Mouse (Mus musculus): ENCODE results near the gene Ctsw. TPM values are rescaled to one million over a fixed set of nuclear protein-coding genes. Genes with fewer than 3 reads are reported as not detected.
A peak's percentile ranks its signal among the peaks of the same experiment; 100 is the strongest.

Ctsw gene
- polyA plus RNA-seq, 1 experiment from 2014 or later = 1.9 TPM

GRCm38 (mm10) chr19:5455568-5455967 lies 12.7 kb downstream of the Ctsw start:
- H3K4me1 ChIP-seq = peaks cover 40% of the 10 kb centered on the region
- H3K36me3 ChIP-seq = peaks cover 35% of the 10 kb centered on the region
- H3K27me3 ChIP-seq (ENCODE audit: low read depth, poor library complexity, severe bottlenecking) = peaks cover 24% of the 10 kb centered on the region
- WGBS = 69% methylated on average over 8 of the region's 8 CpGs
- H3K9me3 ChIP-seq (replicated peaks) = no peaks in the 10 kb centered on the region
- H3K4me3 ChIP-seq = peak overlapping the region; percentile 79
- no peak for DNase-seq (ENCODE audit: low spot score)
- H3K27ac ChIP-seq = peak overlapping the region; percentile 95

DNA sequence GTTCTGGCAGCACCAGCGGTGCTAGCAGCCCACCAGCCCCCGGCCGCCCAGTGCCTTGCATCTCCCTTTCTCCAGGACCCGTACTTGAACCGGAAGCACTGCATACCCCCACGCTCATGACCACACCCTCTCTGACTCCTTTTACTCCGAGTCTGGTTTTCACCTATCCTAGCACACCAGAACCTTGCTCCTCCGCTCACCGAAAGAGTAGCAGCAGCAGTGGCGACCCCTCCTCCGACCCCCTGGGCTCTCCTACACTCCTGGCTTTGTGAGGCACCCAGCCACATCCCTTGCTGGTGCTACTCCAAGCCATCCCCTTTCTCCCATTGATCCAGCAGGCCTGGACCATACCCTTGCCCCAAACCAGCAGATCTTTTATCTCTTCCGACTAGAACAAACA lies 13.3 kb downstream of the Ctsw start:
- DNase-seq (ENCODE audit: low spot score) = no peak
- WGBS = 82% methylated on average over 12 of the region's 12 CpGs
- Histone ChIP-seq H3K4me1 (peaks cover 39% of the 10 kb centered on the region), H3K27ac (no peak overlapping the region), H3K27me3 (ENCODE audit: low read depth, poor library complexity, severe bottlenecking) (peaks cover 29% of the 10 kb centered on the region), H3K36me3 (peaks cover 35% of the 10 kb centered on the region), H3K4me3 (peak overlapping the region; percentile 79; the same call in 1 of the 2 replicates), H3K9me3 (replicated peaks) (no peaks in the 10 kb centered on the region)

GRCm38 (mm10) chr19:5451766-5452165 lies 16.5 kb downstream of the Ctsw start:
- Histone ChIP-seq H3K4me3 (no peak overlapping the region), H3K4me1 (peaks cover 40% of the 10 kb centered on the region), H3K9me3 (replicated peaks) (no peaks in the 10 kb centered on the region), H3K36me3 (peaks cover 35% of the 10 kb centered on the region), H3K27me3 (ENCODE audit: low read depth, poor library complexity, severe bottlenecking) (peaks cover 51% of the 10 kb centered on the region), H3K27ac (no peak overlapping the region)
- 80% methylated on average over 6 of the region's 6 CpGs for WGBS
- no peak for DNase-seq (ENCODE audit: low spot score)

DNA sequence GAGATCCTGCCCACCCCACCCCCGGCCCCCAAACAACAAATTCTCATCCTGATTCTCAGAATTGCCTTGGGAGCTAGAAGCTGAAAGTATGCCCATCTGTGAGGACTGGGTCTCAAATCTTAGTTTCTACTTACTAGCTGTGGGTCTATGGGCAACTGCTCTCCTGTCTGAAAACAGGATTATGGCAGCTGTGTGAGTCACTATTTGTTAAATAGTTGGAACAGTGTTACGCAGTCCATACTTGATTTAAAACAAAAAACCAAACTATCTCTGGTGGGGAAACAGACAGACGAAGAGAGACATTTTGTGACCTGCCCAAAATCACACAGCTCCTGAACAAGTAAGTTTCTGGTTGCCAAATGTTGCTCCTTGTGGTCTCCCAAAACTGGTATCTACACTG lies 18.6 kb downstream of the Ctsw start:
- H3K4me1 ChIP-seq = peaks cover 19% of the 10 kb centered on the region
- 88% methylated on average over 3 of the region's 3 CpGs for WGBS
- no peaks in the 10 kb centered on the region for H3K9me3 ChIP-seq (replicated peaks)
- H3K4me3 ChIP-seq = no peak overlapping the region
- DNase-seq (ENCODE audit: low spot score) = no peak
- H3K36me3 ChIP-seq = peaks cover 25% of the 10 kb centered on the region
- H3K27me3 ChIP-seq (ENCODE audit: low read depth, poor library complexity, severe bottlenecking) = peaks cover 72% of the 10 kb centered on the region
- H3K27ac ChIP-seq = no peak overlapping the region

GRCm38 (mm10) chr19:5448354-5449150 lies 19.8 kb downstream of the Ctsw start:
- peaks cover 80% of the 10 kb centered on the region for H3K27me3 ChIP-seq (ENCODE audit: low read depth, poor library complexity, severe bottlenecking)

DNA sequence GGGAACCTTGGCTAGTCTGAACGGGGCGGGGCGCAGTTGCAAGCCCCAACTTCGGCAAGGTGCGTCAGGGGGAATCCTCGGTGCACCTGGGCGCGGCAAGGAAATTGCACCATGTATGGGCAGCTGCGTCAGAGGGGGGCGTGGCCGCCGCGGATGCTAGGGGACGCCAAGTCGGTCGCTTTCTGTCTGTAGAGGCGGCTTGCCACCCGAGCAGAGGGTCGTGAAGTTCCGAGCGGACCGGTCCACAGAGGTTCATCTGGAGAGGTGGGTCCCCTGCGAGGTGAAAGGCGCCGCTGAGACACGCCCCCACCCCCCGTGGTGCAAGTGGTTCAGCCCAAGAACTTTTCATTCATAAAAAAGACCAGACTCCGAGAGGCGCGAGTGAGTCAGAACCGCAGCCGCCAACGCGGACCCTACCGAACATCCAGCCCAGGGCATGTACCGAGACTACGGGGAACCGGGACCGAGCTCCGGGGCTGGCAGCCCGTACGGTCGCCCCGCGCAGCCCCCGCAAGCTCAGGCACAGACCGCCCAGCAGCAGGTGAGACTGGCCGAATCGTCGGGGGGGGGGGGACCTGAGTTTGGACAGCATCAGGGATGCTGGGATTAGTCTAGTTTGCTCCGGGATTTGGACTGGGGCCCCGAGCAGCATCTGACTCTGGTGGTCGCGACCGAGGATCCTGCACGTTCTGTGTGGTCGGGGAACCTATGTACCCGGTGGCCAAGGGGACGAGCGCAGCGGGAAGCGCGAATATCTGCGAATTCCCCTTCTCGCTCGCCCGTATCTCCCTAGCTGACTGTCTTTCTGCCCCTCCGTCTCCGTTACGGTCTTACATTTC lies 20.6 kb downstream of the Ctsw start, which contains the start of gene Fosl1:
Gene Fosl1, plus strand, starts transcription at position 33 of the 839 bp plus-strand sequence.
- peaks cover 19% of the 10 kb centered on the region for H3K4me1 ChIP-seq
- peaks cover 80% of the 10 kb centered on the region for H3K27me3 ChIP-seq (ENCODE audit: low read depth, poor library complexity, severe bottlenecking)
- WGBS = under 1% methylated on average over 70 of the region's 70 CpGs
- no peaks in the 10 kb centered on the region for H3K9me3 ChIP-seq (replicated peaks)
- peak; percentile 80 for DNase-seq (ENCODE audit: low spot score)
- H3K36me3 ChIP-seq = peaks cover 7% of the 10 kb centered on the region; the same call in 1 of the 2 replicates
- peak within 1 kb of the TSS; percentile 44; the same call in 1 of the 2 replicates for H3K27ac ChIP-seq
- H3K4me3 ChIP-seq = peak within 1 kb of the TSS; percentile 67

More at GRCm38 (mm10) chr19:5448354-5449150, 19.8 kb downstream of the Ctsw start:
- DNase-seq (ENCODE audit: low spot score) = peak; percentile 57
- H3K4me3 ChIP-seq = peak overlapping the region; percentile 67
- no peak overlapping the region for H3K27ac ChIP-seq
- 8% methylated on average over 36 of the region's 36 CpGs for WGBS
- H3K9me3 ChIP-seq (replicated peaks) = no peaks in the 10 kb centered on the region
- H3K36me3 ChIP-seq = peaks cover 14% of the 10 kb centered on the region
- peaks cover 19% of the 10 kb centered on the region for H3K4me1 ChIP-seq

DNA sequence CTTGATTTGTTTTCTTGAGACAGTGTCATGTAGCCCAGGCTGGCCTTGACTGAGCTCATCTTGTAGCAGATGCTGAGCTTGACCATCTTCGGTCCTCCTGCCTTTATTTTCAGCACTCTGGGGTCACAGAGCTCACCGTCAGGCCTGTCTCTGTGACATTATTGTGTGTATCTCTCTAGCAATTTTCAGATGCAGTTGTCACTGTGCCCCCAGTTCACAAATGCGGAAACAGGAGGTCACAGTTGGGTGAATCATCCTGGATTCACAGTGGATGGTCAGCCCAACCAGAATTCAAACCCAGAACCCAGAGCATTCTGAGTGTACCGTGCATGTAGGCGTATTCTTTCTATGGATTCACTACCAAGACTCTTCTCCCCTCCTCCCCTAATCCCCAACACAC lies 22.6 kb downstream of the Ctsw start:
- no peak for DNase-seq (ENCODE audit: low spot score)
- H3K4me3 ChIP-seq = no peak overlapping the region
- H3K27ac ChIP-seq = no peak overlapping the region
- H3K27me3 ChIP-seq (ENCODE audit: low read depth, poor library complexity, severe bottlenecking) = peaks cover 69% of the 10 kb centered on the region
- peaks cover 19% of the 10 kb centered on the region for H3K4me1 ChIP-seq
- WGBS = 89% methylated on average over 5 of the region's 5 CpGs
- H3K36me3 ChIP-seq = no peaks in the 10 kb centered on the region
- no peaks in the 10 kb centered on the region for H3K9me3 ChIP-seq (replicated peaks)

DNA sequence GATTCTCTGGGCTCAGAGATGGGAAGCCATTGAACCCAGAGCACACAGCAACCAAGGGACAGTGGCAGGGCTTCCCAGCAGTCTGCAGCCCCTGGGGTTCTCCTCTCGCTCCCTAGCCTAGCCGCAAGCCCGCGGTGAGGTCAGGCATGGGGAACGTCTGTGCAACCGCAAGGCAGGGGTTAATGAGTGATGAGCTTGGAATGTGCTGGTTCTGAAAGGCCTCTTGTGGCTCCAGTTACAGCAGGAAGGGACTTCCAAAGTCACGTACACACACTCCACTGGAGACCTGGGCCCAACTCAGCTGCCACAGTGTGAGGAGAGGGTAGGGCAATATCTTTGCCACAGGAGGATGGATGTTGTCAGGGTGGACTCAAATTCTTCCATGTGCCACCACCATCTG lies 23.4 kb downstream of the Ctsw start:
- Histone ChIP-seq H3K4me3 (no peak overlapping the region), H3K27ac (no peak overlapping the region), H3K27me3 (ENCODE audit: low read depth, poor library complexity, severe bottlenecking) (peaks cover 61% of the 10 kb centered on the region), H3K4me1 (peaks cover 19% of the 10 kb centered on the region), H3K36me3 (no peaks in the 10 kb centered on the region), H3K9me3 (replicated peaks) (no peaks in the 10 kb centered on the region)
- WGBS = 40% methylated on average over 7 of the region's 7 CpGs
- DNase-seq (ENCODE audit: low spot score) = no peak

DNA sequence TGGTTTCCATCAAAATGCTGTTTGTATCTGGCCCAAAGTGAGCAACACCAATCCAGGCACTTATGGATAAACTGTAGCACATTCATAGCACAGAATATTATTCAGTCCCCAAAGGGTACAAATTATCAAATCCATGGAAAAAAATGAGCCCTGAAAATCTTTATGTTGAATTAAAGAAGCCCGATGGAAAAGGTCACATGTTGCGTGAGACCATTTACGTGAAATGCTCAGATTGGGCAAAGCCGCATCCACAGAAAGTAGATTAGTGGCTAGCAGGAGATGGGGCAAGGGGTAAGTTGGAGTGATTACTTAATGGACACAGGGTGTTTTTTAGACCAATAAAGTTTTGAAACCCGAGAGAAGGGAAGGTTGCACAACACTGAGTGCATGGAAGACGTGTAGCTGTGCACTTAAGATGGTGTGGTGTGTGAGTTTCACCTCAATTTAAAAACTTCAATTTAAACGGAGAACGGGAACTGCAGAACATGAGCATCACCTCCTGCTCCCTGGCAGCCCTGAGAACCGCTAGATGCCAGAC lies 23.9 kb downstream of the Ctsw start:
- no peak for DNase-seq (ENCODE audit: low spot score)
- no peak overlapping the region for H3K27ac ChIP-seq
- WGBS = 67% methylated on average over 9 of the region's 9 CpGs
- no peaks in the 10 kb centered on the region for H3K9me3 ChIP-seq (replicated peaks)
- H3K27me3 ChIP-seq (ENCODE audit: low read depth, poor library complexity, severe bottlenecking) = peaks cover 56% of the 10 kb centered on the region
- no peak overlapping the region for H3K4me3 ChIP-seq
- H3K4me1 ChIP-seq = peaks cover 19% of the 10 kb centered on the region
- no peaks in the 10 kb centered on the region for H3K36me3 ChIP-seq

DNA sequence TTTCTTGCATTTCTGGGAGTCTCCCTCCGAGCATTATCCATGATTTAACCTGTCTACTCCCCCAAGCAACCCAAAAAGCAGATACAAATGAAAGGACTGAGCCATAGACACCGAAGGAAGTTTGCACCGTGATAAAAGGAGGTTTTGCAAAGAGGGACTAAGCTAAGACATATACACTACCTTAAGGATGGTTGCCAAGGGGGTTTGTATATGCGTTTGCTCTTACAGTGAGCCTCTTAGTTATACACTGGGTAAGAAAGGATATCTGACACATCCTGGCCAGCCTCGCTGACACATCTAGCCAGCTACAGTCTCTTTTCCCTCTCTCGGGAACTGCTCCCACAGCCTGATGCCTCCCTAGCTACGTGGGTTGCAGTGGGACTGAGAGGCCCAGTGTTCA lies 34.4 kb downstream of the Ctsw start:
- no peak for DNase-seq (ENCODE audit: low spot score)
- Histone ChIP-seq H3K4me3 (peak overlapping the region; percentile 52), H3K4me1 (peaks cover 25% of the 10 kb centered on the region), H3K9me3 (replicated peaks) (no peaks in the 10 kb centered on the region), H3K36me3 (0 out of 2 replicates have a peak, but pooled peaks cover 3% of the 10 kb centered on the region), H3K27ac (peak overlapping the region; percentile 90), H3K27me3 (ENCODE audit: low read depth, poor library complexity, severe bottlenecking) (no peaks in the 10 kb centered on the region)
- 76% methylated on average over 7 of the region's 7 CpGs for WGBS

- Histone ChIP-seq H3K4me1 (peaks cover 25% of the 10 kb centered on the region), H3K9me3 (replicated peaks) (no peaks in the 10 kb centered on the region), H3K4me3 (peak overlapping the region; percentile 52), H3K27me3 (ENCODE audit: low read depth, poor library complexity, severe bottlenecking) (no peaks in the 10 kb centered on the region), H3K36me3 (peaks cover 9% of the 10 kb centered on the region; the same call in 1 of the 2 replicates), H3K27ac (peak overlapping the region; percentile 90)
- 16% methylated on average over 16 of the region's 16 CpGs for WGBS
- peak; percentile 67 for DNase-seq (ENCODE audit: low spot score)
Observed at GRCm38 (mm10) chr19:5432992-5433852, 35.1 kb downstream of the Ctsw start.

GRCm38 (mm10) chr19:5431911-5432464 lies 36.3 kb downstream of the Ctsw start:
- no peak overlapping the region for H3K4me3 ChIP-seq
- 84% methylated on average over 4 of the region's 4 CpGs for WGBS

More at GRCm38 (mm10) chr19:5431911-5432464, 36.3 kb downstream of the Ctsw start:
- no peak overlapping the region for H3K27ac ChIP-seq
- DNase-seq (ENCODE audit: low spot score) = no peak
- no peaks in the 10 kb centered on the region for H3K9me3 ChIP-seq (replicated peaks)
- peaks cover 18% of the 10 kb centered on the region for H3K36me3 ChIP-seq
- no peaks in the 10 kb centered on the region for H3K27me3 ChIP-seq (ENCODE audit: low read depth, poor library complexity, severe bottlenecking)
- H3K4me1 ChIP-seq = peaks cover 30% of the 10 kb centered on the region
